Mouse (Mus musculus): Measurements from ENCODE around the gene Cfap299. TPM values are rescaled to one million over a fixed set of nuclear protein-coding genes. Genes with fewer than 3 reads are reported as not detected.
A peak's percentile ranks its signal among the peaks of the same experiment; 100 is the strongest.
"Not testable (repeated sequence)": the region's sequence is repeated elsewhere in the genome, so short reads cannot be mapped to it uniquely, and the experiment has no call there.

Gene Cfap299
- 1.2 TPM in 1 of 3 replicates, not detected in the others for total RNA-seq (2017)

DNA sequence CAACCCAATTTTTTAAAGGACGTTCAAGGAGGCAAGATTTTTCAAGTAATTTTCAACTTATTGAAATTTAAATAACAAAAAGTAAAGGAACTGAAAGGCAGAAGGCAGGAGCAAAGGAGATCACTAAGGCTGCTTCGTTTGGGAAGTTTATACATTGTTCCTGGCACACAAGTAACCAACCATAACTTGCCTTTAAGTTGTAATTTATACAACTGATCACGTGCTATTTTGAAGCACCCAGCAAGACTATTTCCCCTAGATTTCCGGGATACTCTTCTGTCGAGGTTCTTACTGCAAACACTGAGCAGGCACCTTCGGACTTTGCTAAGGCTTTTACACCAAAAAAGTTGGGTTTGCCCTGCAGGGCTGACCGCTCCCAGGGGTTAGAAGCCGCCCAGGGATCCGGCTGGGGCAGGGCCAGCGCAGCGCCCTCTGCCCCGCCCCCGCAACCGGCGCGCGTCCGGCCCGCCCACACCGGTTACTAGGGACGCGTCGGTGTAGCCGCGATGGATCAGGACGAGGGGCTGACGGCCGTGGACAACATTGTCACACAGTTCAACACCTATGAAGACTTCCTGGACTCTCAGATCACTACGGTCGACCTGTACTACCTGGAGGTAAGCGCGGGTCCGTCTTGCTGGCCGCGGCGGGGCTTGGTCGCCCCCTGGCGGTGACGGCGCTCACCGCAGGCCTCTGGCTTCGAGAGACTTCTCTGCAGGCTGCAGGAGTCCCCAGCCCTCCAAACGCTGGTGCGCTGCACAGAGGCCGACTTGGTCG lies at the start of gene Cfap299:
Gene Cfap299, plus strand, starts transcription at position 457 of the 777 bp plus-strand sequence.
- ATAC-seq (replicated peaks; ENCODE audit: insufficient number of reproducible peaks, low FRiP score, low TSS enrichment, poor library complexity, severe bottlenecking) = peak; percentile 88

DNA sequence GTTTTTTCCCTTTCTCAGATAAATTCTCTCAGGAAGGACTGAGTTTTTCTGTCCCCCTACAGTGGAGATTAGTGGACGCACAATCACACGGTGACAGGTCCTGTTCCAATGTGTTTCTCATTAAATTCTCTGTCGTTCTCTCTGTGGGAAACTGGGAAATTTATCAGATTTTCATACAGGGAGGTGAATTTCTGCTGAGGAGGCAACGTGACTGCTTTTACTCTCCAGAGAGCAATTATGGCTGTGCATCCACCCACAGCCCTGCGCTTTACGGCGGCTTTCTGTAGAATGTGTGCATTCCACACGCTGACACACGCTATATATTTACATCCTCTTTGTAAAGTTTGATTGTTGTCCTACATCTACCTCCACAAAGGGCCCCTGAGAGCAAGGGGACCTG lies 47.1 kb upstream of the Cfap299 start:
- no peak for ATAC-seq (replicated peaks; ENCODE audit: insufficient number of reproducible peaks, low FRiP score, low TSS enrichment, poor library complexity, severe bottlenecking)

DNA sequence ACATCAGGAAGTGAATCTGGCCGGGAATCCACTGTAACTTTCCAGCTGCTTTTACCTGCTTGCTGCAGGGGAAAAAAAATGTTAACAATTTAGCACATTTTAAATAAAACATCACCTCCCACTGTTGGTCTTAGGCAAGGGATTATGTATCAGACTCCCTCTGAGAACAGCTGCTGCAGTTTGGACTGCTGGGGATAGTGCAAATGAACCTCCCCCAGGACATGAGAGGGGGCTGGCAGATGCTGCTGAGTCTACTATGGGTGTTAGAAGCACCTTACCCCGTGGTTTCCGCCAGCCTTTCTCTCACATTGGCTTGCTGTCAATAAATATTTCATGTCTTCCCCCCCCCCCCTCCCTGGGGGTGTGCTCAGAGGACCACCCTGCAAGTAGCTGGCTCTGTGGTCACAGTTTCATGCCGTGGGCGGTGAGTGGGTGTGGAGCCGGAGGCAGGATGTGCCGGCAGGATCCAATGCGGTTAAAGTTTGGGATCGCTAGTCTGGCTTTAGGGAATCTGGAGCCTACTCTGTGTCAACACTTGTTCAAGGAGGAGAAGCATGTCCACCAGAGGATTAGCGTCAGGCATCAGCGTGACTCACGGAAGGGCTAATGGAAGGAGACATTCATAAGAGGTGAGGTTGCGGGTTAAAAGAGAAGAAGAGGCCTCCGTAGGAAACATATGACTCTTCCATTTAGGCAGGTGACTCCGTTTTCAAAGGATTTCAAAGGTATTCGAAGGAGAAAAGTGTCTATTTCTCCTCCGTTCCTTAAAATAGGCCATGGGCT lies 45.2 kb upstream of the Cfap299 start:
- no peak for ATAC-seq (replicated peaks; ENCODE audit: insufficient number of reproducible peaks, low FRiP score, low TSS enrichment, poor library complexity, severe bottlenecking)

DNA sequence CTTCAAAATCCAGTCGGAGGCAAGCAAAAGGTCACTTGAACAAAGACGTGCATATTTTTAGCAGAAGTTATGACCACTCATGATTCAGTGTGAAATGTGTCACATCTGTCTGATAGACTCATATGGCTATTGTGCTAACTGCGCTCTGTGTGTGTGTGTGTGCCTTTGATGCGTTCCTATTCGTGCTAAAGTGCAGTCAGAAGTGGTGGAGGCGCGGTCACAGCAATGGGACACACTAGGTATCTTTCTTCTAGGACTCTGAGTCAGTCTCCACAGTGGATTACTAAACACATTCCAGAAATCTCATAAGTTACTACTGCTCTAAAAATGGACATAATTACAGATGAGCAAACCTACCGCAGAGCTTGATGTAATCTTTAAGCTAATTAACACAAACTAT lies 38.5 kb upstream of the Cfap299 start:
- ATAC-seq (replicated peaks; ENCODE audit: insufficient number of reproducible peaks, low FRiP score, low TSS enrichment, poor library complexity, severe bottlenecking) = no peak

DNA sequence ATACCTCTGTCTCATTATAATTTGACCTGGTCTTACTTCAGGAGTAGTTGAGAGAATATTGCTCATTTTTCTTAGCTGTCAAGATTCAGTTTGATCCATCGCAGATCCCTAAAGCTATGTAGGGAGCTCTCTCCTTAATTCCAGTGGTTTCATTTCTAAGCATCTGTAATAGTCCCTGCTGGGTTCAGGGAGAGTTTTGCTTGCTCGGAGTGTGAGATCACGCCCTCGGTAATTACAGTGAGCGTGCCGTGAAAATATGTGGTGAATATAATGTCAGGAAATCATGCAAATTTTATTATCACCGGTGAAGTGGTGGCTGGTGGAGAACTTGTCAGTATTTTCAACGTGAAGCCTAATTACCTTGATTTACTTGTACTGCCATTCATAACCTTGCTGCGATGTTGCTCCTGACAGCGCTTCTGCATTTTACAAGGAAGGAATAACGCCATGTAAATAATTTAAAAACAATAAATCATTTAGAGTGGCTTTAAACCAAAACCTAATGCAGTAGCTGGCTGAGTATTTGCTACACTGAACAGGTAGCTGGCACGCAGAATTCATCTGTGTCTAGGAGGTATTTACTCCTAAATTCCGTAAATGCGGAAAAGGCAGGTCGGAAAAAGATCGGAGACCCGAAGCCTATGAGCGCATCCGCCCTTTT lies 36.6 kb upstream of the Cfap299 start:
- no peak for ATAC-seq (replicated peaks; ENCODE audit: insufficient number of reproducible peaks, low FRiP score, low TSS enrichment, poor library complexity, severe bottlenecking)

DNA sequence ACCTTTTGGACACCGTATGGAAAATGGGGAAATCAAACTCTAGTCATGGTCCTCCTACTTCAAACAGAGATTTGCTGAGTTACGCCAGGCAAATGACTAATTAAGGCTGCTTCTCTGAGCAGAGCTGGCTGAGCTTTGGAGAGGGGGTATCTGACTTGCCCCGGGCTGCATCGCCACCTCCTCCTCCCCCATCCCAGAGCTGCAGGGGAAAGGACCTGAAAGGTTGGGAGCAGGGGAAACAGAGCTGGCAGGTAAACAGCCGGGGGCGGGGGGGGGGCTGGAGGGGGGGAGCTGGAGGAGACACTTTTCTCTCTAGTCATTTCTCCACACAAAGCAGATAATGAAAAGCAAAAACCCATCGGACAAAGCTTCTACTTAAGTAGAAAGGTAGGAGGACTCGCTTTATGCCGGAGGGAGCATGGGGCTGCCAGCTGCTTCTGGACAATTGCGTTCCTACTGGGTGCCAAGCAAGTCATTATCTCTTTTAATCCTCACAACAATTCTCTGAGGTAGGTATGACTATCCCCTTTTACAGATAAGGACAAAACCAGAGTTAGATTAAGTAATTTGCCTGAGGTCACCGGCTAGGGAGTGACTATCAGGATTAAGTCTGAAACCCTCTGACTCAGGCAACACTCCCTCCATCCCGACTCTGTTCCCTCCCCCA lies 35.9 kb upstream of the Cfap299 start:
- ATAC-seq (replicated peaks; ENCODE audit: insufficient number of reproducible peaks, low FRiP score, low TSS enrichment, poor library complexity, severe bottlenecking) = no peak

DNA sequence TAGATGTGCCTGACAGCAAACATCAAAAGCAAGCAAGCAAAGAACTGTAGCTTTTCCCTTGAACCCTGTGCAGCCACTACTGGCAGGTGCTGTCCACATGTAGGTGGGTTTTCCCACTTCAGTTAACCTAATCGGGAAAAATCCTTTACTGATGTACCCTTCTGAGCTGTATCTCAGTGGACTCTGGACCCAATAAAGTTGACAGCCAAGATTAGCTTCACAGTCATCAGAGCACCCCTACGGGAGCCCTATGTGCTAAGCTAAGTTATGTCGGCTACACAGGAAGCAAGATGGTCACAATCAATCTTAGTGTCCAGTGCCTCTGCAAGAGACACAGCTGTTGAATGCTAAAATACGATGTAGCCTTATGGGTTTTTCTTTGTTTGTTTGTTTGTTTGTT lies 29.0 kb upstream of the Cfap299 start:
- ATAC-seq (replicated peaks; ENCODE audit: insufficient number of reproducible peaks, low FRiP score, low TSS enrichment, poor library complexity, severe bottlenecking) = no peak

DNA sequence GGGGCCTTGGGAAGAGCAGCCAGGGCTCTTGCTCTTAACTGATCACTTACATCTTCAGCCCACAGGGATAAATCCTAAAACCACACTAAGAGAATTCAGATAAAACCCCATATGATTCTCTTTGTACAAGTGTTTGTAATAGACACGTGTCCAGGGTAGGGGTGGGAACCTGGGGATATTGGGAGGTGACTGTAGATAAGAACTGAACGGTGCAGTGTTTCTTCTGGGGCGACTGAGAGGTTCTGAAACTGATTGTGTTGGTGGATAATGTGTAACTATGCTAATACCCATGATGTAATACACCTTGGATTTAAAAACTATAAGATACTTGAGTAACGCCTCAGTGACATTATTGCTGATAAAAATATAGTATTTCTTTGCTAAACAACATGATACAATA lies 23.4 kb upstream of the Cfap299 start:
- ATAC-seq (replicated peaks; ENCODE audit: insufficient number of reproducible peaks, low FRiP score, low TSS enrichment, poor library complexity, severe bottlenecking) = no peak

DNA sequence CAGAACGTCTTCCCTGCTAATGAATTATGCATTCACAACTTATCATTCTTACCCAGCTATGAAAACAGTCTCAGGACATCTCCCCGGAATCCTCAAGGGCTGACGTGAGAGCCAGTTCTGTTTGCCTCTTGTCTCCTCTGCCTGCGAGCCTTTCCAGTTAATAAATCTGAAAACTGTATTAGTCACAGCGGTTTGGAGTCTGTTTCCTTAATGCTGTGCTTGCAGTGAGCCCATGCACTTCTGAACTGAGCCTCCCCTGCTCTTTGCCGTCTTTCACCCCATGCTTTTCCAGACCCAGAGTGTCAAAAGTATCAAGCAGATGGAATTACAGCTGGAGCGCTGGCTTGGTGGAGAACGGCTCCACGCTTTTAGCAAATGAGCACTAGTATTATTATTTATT lies 22.6 kb upstream of the Cfap299 start:
- no peak for ATAC-seq (replicated peaks; ENCODE audit: insufficient number of reproducible peaks, low FRiP score, low TSS enrichment, poor library complexity, severe bottlenecking)

DNA sequence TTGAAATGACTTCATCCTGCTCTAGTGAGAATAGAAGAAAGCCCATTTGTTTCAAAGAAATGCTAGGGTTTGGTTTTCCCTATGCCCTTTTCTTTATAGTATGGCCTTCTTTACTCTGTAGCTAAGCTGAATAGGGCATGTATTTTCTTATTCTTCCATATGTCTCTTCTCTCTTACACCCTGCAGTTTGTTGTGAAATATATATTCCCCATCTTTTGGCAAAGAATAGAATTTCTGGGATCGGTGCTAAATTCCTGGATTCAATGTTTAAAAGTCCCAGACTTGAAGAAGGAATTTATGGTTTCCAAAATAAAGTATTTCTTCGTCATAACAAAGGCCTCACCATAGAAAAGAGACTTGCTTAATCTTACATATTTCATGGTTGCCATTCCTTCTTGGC lies 2.5 kb upstream of the Cfap299 start:
- no peak for ATAC-seq (replicated peaks; ENCODE audit: insufficient number of reproducible peaks, low FRiP score, low TSS enrichment, poor library complexity, severe bottlenecking)

DNA sequence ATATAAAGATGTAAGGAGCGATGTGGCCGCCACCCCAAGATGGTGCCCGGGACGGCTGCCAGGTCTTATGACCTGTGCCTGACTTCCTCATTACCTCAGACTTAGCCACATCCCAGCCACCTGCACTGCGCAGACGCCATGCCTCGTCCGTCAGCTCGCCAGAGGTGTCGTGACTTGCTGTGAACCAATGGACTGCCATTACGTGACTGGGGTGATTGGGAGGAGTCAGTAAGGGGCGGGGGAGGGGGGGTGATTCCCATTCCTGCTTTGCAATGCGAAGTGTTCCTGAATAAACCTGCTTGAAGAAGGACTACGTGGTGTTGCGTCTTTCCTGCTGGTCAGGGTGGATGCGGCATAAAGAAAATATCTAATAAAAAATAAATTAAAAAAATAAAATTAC lies 14.6 kb downstream of the Cfap299 start:
- ATAC-seq (replicated peaks; ENCODE audit: insufficient number of reproducible peaks, low FRiP score, low TSS enrichment, poor library complexity, severe bottlenecking) = not testable (repeated sequence)

DNA sequence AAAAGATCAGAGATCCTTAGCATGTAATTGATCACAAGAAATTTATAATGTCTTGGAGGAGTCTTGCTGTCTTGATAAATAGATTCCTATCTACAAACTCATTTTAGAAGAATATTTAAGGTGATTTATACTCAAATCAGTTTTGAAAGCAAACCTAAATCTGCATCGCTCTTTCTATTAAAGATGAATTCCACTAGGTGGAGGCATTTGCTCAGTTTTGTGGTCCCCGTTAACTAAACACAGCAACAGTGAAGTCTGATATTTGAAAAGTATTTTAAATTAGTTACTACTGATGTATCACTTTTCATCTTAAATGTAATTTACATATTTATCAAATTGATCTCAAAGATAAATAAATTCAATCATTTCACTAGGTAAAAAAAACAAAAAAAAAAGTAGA lies 15.5 kb downstream of the Cfap299 start:
- no peak for ATAC-seq (replicated peaks; ENCODE audit: insufficient number of reproducible peaks, low FRiP score, low TSS enrichment, poor library complexity, severe bottlenecking)

DNA sequence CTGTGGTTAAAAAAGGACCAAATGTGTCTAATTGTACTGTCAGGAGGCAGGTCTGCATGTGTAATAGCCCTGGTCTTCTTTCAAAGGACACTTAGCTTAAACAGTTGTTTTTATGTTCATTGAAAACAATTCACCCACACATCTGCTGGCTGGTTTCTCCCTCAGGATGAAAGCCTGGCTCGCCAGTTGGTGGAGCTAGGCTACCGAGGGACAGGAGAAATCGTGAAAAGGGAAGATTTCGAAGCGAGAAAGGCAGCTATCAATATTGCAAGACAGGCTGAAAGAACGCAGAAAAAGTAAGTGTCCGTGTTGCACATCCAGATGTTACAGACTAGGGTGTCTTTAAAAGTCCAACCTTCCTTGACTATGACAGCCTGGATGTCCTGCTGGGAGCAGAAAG lies 17.0 kb downstream of the Cfap299 start:
- no peak for ATAC-seq (replicated peaks; ENCODE audit: insufficient number of reproducible peaks, low FRiP score, low TSS enrichment, poor library complexity, severe bottlenecking)

DNA sequence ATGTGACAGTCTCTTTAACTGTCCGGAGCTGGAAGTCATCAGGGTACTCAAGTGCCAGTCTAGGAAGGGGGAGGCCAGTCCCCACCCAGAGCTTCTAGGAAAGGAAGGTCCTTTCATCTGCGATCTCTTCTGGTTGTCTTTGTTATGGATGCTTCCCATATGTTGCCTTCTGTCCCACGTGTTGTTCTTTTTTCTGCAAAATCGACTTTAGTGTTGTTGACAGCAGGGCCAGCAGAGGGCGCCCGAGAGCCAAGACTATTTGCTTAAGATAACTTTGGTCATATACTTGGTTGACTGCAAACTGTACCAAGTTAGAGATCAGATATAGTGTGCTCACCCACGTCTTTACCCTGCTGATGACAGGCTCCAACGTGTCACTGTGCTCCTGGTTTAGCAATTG lies 19.5 kb downstream of the Cfap299 start:
- no peak for ATAC-seq (replicated peaks; ENCODE audit: insufficient number of reproducible peaks, low FRiP score, low TSS enrichment, poor library complexity, severe bottlenecking)

DNA sequence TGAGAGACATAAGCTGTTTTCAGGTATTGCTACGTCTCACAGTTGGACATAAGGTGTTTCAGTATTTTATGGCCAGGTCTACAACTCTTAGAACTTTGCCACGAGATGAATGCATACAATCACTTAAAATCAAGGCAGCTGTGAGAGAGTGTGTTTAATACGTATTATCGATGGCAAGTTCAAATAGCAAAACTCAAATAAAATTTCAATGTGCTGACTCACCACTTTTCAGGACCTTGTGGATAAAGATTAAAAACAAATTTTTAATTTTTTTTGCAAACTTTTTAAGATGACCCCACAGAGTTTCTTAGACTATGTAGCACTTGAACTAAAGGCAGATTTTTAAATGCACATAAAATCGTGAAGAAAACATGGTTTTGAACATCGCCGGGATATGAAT lies 30.8 kb downstream of the Cfap299 start:
- no peak for ATAC-seq (replicated peaks; ENCODE audit: insufficient number of reproducible peaks, low FRiP score, low TSS enrichment, poor library complexity, severe bottlenecking)

DNA sequence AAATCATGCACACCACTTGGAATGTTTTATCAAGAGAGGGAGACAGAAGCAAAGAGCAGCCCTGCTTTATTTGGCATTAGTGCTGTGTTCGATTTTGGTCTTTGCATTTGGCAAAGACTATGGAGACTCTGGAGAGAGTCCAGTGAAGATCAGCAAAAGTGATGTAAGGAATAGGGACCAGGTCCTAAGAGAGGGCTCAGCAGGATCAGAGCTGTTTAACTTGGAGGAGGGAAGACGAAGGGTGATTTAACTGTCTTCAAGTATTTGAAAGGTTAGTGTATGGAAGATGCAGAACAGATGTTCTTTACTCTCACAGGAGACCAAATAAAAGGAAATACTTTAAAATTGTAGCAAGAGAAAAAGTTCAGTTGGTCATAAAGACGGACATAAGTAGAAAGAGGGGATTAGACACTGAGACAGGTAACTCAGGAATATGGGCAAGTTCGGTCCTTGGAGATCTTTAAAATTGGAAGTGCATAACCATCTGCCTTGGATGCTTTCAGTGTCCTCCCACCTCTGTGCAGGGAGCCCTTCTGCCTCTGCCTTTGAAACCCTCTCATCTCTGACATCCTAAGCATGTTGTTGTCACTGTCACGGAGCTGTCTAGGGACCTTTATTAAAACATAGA lies 31.8 kb downstream of the Cfap299 start:
- no peak for ATAC-seq (replicated peaks; ENCODE audit: insufficient number of reproducible peaks, low FRiP score, low TSS enrichment, poor library complexity, severe bottlenecking)

DNA sequence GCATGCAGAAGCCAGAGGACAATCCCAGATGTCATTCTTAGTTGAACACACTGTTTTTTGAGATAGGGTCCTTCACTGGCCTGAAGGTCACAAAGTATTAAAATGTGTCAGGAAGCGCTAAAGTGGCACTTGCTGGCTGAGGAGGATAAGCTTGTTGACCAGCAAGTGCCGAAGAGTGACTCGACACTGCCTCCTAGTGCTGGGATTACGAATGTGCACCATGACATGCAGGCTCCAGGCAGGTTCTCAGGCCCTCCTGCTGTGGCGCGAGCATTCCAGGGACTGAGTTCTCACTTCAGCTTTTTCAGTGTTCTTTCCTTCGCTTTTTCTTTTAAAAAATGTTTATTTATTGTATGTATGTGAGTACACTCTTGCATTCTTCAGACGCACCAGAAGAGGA lies 34.3 kb downstream of the Cfap299 start:
- no peak for ATAC-seq (replicated peaks; ENCODE audit: insufficient number of reproducible peaks, low FRiP score, low TSS enrichment, poor library complexity, severe bottlenecking)

DNA sequence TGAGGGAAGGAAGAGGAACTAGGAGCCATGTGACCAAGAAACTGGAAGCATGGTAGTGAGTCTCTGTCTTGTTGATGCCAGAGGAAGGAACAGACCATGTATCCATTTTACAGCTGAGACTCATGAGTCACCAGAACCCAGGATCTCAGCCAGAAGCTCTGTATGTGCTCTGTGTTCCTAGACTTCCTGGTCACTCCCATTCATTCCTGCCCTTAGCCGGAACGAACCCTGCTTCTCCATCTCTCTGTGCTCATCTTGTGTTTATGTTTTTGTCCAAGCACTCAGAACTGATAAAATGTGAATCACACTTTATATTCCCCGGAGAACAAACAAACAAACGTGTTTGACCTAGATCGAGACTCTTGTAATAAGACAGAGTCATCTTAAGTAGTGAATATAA lies 36.2 kb downstream of the Cfap299 start:
- ATAC-seq (replicated peaks; ENCODE audit: insufficient number of reproducible peaks, low FRiP score, low TSS enrichment, poor library complexity, severe bottlenecking) = no peak

DNA sequence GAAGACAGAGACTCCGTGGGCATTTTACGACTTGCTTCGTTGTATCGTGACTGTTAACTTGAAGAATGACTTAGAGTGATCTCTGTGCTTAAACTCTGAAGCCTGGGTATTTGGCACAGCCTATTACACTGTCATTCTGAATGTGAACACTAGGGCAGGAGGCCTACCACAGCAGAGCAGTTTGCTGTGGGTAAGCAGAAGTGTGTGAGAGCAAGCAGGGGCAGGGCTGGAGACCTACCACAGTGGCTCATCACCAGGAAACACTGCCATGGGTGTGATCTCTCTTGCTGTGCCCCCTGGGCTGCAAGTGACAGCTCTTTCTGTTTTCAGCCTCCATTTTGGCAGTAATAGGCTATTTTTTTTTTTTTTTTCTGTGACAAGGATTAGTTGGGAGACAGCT lies 39.7 kb downstream of the Cfap299 start:
- no peak for ATAC-seq (replicated peaks; ENCODE audit: insufficient number of reproducible peaks, low FRiP score, low TSS enrichment, poor library complexity, severe bottlenecking)

All from monocyte, adult 5-6 weeks (primary cell).